Mouse (Mus musculus): Measurements from ENCODE around the gene Arap1.

Arap1 gene

GRCm38 (mm10) chr7:101401510-101401909 lies 53.6 kb downstream of the Arap1 start:
- peak in 1 of 2 experiments; percentile 22 for DNase-seq

- no peak for DNase-seq
Observed at GRCm38 (mm10) chr7:101403831-101404230, 56.0 kb downstream of the Arap1 start.

GRCm38 (mm10) chr7:101410267-101410936 lies 62.5 kb downstream of the Arap1 start, which contains the start of gene Gm45837:
Gene Gm45837, plus strand, starts transcription at chr7:101410886.
- no peak for DNase-seq

GRCm38 (mm10) chr7:101412796-101413195 lies 64.9 kb downstream of the Arap1 start:
- peak; percentile 73 to 85 for DNase-seq

- no peak for DNase-seq
Observed at GRCm38 (mm10) chr7:101414209-101414608, 66.3 kb downstream of the Arap1 start.

- DNase-seq = peak in 1 of 2 experiments; percentile 16
Observed at GRCm38 (mm10) chr7:101414661-101415511, 67.0 kb downstream of the Arap1 start.

- no peak for DNase-seq
Observed at GRCm38 (mm10) chr7:101415512-101416100, 67.7 kb downstream of the Arap1 start.

GRCm38 (mm10) chr7:101416391-101416790 lies 68.5 kb downstream of the Arap1 start:
- DNase-seq = no peak

GRCm38 (mm10) chr7:101419013-101419770 lies 71.3 kb downstream of the Arap1 start:
- no peak for DNase-seq

GRCm38 (mm10) chr7:101421529-101421928 lies 73.7 kb downstream of the Arap1 start, which contains the start of gene Pde2a:
Gene Pde2a, plus strand, starts transcription at chr7:101421691.
- peak in 1 of 2 experiments; percentile 24 for DNase-seq

GRCm38 (mm10) chr7:101422069-101422468 lies 74.2 kb downstream of the Arap1 start:
- DNase-seq = no peak

GRCm38 (mm10) chr7:101422646-101423045 lies 74.8 kb downstream of the Arap1 start:
- DNase-seq = no peak

- DNase-seq = no peak
Observed at GRCm38 (mm10) chr7:101423970-101424369, 76.1 kb downstream of the Arap1 start.

GRCm38 (mm10) chr7:101426692-101427091 lies 78.8 kb downstream of the Arap1 start:
- no peak for DNase-seq

- DNase-seq = peak in 1 of 2 experiments; percentile 46
Observed at GRCm38 (mm10) chr7:101427736-101428135, 79.9 kb downstream of the Arap1 start.

- no peak for DNase-seq
Observed at GRCm38 (mm10) chr7:101435038-101435437, 87.2 kb downstream of the Arap1 start.

- no peak for DNase-seq
Observed at GRCm38 (mm10) chr7:101437876-101438275, 90.0 kb downstream of the Arap1 start.

GRCm38 (mm10) chr7:101443093-101443492 lies 95.2 kb downstream of the Arap1 start:
- DNase-seq = no peak

- DNase-seq = peak in 1 of 2 experiments; percentile 26
Observed at GRCm38 (mm10) chr7:101444211-101444610, 96.3 kb downstream of the Arap1 start.

- DNase-seq = no peak
Observed at GRCm38 (mm10) chr7:101449855-101450254, 102.0 kb downstream of the Arap1 start.

- peak; percentile 91 to 93 for DNase-seq
Observed at GRCm38 (mm10) chr7:101450422-101451401, 102.8 kb downstream of the Arap1 start.

Data from cerebellum, postnatal 25 days (tissue).